In the genomic region with DNA sequence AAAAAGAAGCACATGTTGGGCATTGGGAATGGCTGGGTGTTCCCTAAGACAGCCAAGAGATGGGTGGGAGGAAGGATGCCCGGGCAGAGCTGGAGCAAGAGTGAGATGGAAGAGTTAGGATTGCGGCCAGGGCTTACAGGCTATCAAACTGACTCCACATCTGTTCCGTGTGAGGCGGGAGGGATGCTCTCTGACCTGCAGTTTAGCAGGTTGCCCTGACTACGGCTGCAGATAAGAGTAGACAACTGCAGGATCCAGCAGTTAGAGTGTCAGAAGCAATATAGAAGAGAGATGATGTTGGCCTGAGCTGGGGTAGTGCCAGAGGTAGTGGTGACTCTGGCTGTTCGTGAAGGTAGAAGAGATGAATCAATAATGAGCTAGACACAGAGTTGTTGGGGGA, we compare ENCODE assay signal across 18 mouse cellular contexts.
"Had no signal": no experiment of that assay in that cellular context is flagged by ENCODE, and none has a peak within 500 bp of the region (broad histone marks: within the 10 kb centered on the region; RNA-seq: fewer than 3 reads in every experiment).

No protein-coding gene starts in this region.

- H3K4me2 ChIP-seq: liver, embryonic 15.5 days; lung, embryonic 15.5 days; midbrain, embryonic 12.5 days; neural tube, embryonic 12.5 days; stomach, embryonic 15.5 days had no signal

- H3K27me3 ChIP-seq: liver, embryonic 15.5 days; lung, embryonic 15.5 days; midbrain, embryonic 12.5 days; neural tube, embryonic 12.5 days; stomach, embryonic 15.5 days had no signal

- H3K4me1 ChIP-seq: liver, embryonic 15.5 days; lung, embryonic 15.5 days; megakaryocyte, embryonic 14.5 days; midbrain, embryonic 12.5 days; neural tube, embryonic 12.5 days; stomach, embryonic 15.5 days had no signal

- H3K4me3 ChIP-seq: liver, embryonic 15.5 days; lung, embryonic 15.5 days; megakaryocyte, embryonic 14.5 days; midbrain, embryonic 12.5 days; neural tube, embryonic 12.5 days; stomach, embryonic 15.5 days had no signal

- H3K27ac ChIP-seq: liver, embryonic 15.5 days; lung, embryonic 15.5 days; macrophage; midbrain, embryonic 12.5 days; neural tube, embryonic 12.5 days; stomach, embryonic 15.5 days; stomach, postnatal 0 days had no signal

- H3K9me3 ChIP-seq: liver, embryonic 15.5 days; lung, embryonic 15.5 days; megakaryocyte, embryonic 14.5 days; midbrain, embryonic 12.5 days; neural tube, embryonic 12.5 days; stomach, embryonic 15.5 days had no signal

- H3K36me3 ChIP-seq: liver, embryonic 15.5 days; lung, embryonic 15.5 days; midbrain, embryonic 12.5 days; neural tube, embryonic 12.5 days; stomach, embryonic 15.5 days had no signal

- DNase-seq: liver, postnatal 0 days; lung, adult 2 months; lung, postnatal 14 days; lung, postnatal 36 days; midbrain, embryonic 14.5 days; right cerebral cortex, postnatal 14 days; thymus, adult 2 months; thymus, postnatal 25 days; thymus, postnatal 4 days had no signal

- ATAC-seq: liver, postnatal 0 days; lung, postnatal 0 days had no signal

- H3K9ac ChIP-seq: liver, embryonic 15.5 days; liver, postnatal 0 days; lung, embryonic 15.5 days; midbrain, embryonic 12.5 days; neural tube, embryonic 12.5 days; stomach, embryonic 15.5 days had no signal
